Mouse (Mus musculus) bone marrow, adult 2 months (tissue): ENCODE measurements around the gene Atp2a2. TPM values are rescaled to one million over a fixed set of nuclear protein-coding genes. Genes with fewer than 3 reads are reported as not detected.

Experiments used
- H3K27ac ChIP-seq: fragments of 200-500 bp; 2 replicates; pipeline ENCODE4 v1.5.1; 2012; ENCODE audit warnings: low read depth, mild to moderate bottlenecking, control low read depth, inconsistent platforms, low read length; ENCODE audit not compliant: control insufficient read depth, poor library complexity, insufficient read depth
- H3K4me1 ChIP-seq: fragments of 200-500 bp; 2 replicates; pipeline ENCODE4 v1.6.1; 2011; ENCODE audit warnings: low read length; ENCODE audit not compliant: control insufficient read depth, insufficient read depth
- H3K4me3 ChIP-seq: fragments of 200-500 bp; replicated peaks from 2 replicates; pipeline ENCODE3; 2011; ENCODE audit warnings: mild to moderate bottlenecking, low read depth, low read length, control low read depth; ENCODE audit not compliant: control insufficient read depth
- CTCF ChIP-seq: fragments of 200-500 bp; IDR thresholded peaks from 2 replicates; pipeline ENCODE4 v1.5.1; 2011; ENCODE audit warnings: low read length, control low read depth; ENCODE audit not compliant: control insufficient read depth, insufficient read depth
- POLR2A ChIP-seq: fragments of 200-500 bp; IDR thresholded peaks from 2 replicates; pipeline ENCODE4 v1.6.1; 2011; ENCODE audit warnings: low read depth, mild to moderate bottlenecking, control low read depth, low read length, borderline replicate concordance; ENCODE audit not compliant: control insufficient read depth
- WGBS: fragments of 180-500 bp; shearing (Covaris S2); methylation state at CpG from one replicate; pipeline ENCODE4 v1.1.7; 2018; 5-methylcytosine and 5-hydroxymethylcytosine counted together
- polyA plus RNA-seq: library from polyadenylated mRNA; stranded (reverse); fragments of >200 nt; gene quantifications from 2 replicates; pipeline ENCODE4 v1.2.4, GENCODE M21; 2011; ENCODE audit warnings: low replicate concordance; ENCODE audit not compliant: missing spikeins, insufficient read depth, insufficient read length

Gene Atp2a2
- polyA plus RNA-seq, 1 experiment: 35.8 TPM

DNA sequence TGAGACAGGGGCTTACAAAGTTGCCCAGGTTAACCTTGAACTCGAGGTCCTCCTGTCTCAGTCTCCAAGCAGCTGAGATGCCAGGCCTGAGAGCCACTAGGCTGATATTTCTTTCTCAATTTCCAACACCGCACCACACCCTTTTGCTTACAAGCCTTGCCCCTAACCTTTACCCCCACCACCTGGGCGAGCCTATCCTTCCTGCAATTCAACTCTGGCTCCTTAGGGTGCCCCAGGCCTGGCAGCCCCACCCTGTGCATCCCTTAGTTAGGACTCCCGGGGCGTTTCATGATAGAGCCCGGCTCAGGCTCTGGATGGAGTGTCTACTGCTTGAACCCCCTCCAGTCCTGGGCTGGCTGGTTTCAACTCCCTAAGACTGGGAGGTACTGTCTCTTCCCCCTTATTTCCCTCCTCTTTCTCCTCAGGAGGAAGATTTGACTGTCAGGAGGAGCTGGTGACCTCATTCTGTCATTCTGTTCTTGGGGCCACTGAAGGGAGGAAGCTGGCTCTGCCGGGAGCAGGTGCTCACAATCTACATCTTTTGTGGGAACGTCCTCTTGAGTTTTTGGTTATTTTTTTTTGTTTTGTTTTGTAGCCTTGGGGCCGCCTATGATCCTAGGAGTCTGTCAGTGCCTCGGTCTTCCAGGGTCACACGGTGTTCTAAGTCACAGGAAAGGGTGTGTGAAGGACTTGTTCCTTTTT is 14.2 kb upstream of the Atp2a2 start:
- WGBS: 64% methylated on average over 11 of the region's 11 CpGs
- Histone ChIP-seq H3K27ac (no peak overlapping the region), H3K4me3 (no peak overlapping the region), H3K4me1 (no peaks in the 10 kb centered on the region)
- TF ChIP-seq CTCF (no peak), POLR2A (no peak)

- Histone ChIP-seq H3K4me1 (no peaks in the 10 kb centered on the region), H3K27ac (no peak overlapping the region), H3K4me3 (no peak overlapping the region)
- TF ChIP-seq CTCF (no peak), POLR2A (no peak)
- 13% methylated on average over 8 of the region's 8 CpGs for WGBS
Observed at GRCm38 (mm10) chr5:122514127-122514521, 12.1 kb upstream of the Atp2a2 start.

- WGBS: 44% methylated on average over 23 of the region's 23 CpGs
- Histone ChIP-seq H3K27ac (no peak overlapping the region), H3K4me1 (no peaks in the 10 kb centered on the region), H3K4me3 (no peak overlapping the region)
- TF ChIP-seq CTCF (no peak), POLR2A (no peak)
Observed at GRCm38 (mm10) chr5:122513421-122514126, 11.5 kb upstream of the Atp2a2 start.

DNA sequence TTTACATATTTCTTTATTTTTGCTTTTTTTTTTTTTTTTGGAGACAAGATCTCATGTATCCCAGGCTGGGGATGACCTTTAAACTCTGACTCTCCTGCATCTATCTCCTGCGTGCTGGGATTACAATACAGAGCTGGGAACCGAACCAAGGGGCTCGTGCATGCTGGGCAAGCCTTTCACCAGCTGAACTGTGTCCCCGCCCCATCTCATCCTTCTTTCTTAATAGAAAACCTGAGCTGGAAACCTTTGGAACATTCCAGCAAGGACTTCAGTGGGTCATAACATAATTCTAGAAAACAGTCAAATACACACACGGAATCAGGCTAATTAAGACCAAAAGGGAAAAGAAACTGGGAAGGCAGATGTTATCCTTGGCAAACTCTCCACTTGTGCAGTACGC is 10.0 kb upstream of the Atp2a2 start:
- TF ChIP-seq CTCF (no peak), POLR2A (no peak)
- no peaks in the 10 kb centered on the region for H3K4me1 ChIP-seq
- H3K4me3 ChIP-seq: no peak overlapping the region
- H3K27ac ChIP-seq: no peak overlapping the region
- 83% methylated on average over 6 of the region's 6 CpGs for WGBS

GRCm38 (mm10) chr5:122511405-122511804 is 9.4 kb upstream of the Atp2a2 start:
- TF ChIP-seq POLR2A (no peak), CTCF (no peak)
- WGBS: 15% methylated on average over 9 of the region's 9 CpGs
- Histone ChIP-seq H3K4me1 (no peaks in the 10 kb centered on the region), H3K27ac (no peak overlapping the region), H3K4me3 (no peak overlapping the region)

DNA sequence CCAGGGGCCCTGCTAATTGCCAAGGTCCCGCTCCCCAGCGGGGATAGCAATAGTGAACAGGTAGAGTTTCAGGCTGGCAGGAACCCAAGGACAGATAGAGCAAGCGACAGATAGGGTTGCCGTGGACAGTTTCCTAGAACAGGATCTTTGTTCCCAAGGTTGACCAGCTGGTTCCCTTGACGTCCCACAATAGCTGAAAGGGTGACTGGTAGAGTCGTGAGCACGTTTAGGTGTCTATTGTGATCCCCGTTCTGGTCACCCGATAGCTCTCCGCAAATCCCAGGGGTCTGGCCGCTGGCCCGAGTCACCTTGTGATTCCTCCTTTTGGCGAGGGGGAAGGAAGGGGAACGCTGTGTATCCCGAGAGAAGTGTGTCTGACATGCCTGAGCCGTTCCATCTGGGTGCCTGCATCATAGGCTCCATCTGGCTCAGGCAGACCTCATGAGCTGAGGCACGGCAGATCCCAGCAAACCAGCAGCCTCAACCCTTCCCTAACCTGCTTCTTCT is 8.7 kb upstream of the Atp2a2 start:
- no peak overlapping the region for H3K4me3 ChIP-seq
- WGBS: 88% methylated on average over 17 of the region's 17 CpGs
- no peaks in the 10 kb centered on the region for H3K4me1 ChIP-seq
- no peak overlapping the region for H3K27ac ChIP-seq
- TF ChIP-seq POLR2A (no peak), CTCF (no peak)

DNA sequence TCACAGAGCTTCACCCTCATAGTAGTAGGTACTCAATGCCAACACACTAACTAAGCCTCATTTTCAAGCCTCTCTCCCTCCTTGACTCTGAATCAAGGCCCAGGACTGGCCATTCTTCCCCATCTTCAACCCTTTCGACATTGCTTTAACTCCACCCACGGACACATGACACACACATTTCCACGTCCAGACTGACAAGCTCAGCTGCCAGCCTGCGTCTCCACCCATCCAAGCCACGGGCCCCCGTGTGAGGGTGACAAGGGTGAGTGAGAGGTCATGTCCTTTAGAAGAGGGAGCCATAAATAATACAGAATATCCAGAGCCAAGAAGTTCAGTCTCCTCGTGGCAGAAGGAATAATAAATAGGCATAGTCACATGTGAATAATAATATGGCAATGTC is 7.6 kb upstream of the Atp2a2 start:
- H3K4me1 ChIP-seq: no peaks in the 10 kb centered on the region
- WGBS: 37% methylated on average over 7 of the region's 7 CpGs

GRCm38 (mm10) chr5:122508861-122509306 is 6.9 kb upstream of the Atp2a2 start:
- no peaks in the 10 kb centered on the region for H3K4me1 ChIP-seq
- 82% methylated on average over 11 of the region's 11 CpGs for WGBS
- TF ChIP-seq CTCF (no peak), POLR2A (no peak)
- no peak overlapping the region for H3K4me3 ChIP-seq
- H3K27ac ChIP-seq: no peak overlapping the region

More for the DNA sequence above, 7.6 kb upstream of the Atp2a2 start:
- no peak for TF ChIP-seq POLR2A
- no peak for TF ChIP-seq CTCF
- Histone ChIP-seq H3K27ac (no peak overlapping the region), H3K4me3 (no peak overlapping the region)
